Mouse (Mus musculus): ENCODE results near the gene Nav2.

The Nav2 gene

GRCm38 (mm10) chr7:49467861-49468260 is 559.3 kb downstream of the Nav2 start:
- DNase-seq = no peak

DNA sequence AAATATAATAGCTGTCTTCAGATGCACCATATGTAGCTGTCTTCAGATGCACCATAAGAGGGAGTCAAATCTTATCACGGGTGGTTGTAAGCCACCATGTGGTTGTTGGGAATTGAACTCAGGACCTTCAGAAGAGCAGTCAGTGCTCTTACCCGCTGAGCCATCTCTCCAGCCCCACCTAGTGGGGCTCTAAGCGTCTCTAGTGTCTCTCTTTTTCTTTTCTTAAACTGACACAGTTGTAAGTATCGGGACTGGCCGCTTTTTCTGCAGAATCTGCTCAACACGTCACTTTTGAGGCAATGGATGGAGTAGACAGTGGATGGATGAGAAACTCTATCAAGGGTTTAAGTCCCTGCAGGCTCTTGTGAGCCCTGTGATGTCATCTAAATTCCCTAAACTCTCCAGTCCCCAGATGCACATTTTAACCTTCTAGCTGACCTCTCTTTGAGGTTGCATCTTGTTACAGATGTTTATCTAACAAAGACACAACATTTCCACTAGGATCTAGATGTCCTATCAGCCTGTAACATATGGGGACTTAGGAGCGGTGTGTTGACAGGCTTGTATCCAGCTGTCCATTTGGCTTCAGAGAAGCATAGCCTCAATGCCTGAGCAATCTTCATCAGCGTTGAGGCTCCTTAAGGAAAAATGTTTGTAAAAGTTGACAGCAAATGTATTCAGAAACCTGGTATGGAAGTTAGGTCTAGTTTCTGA is 560.1 kb downstream of the Nav2 start:
- no peak for DNase-seq

DNA sequence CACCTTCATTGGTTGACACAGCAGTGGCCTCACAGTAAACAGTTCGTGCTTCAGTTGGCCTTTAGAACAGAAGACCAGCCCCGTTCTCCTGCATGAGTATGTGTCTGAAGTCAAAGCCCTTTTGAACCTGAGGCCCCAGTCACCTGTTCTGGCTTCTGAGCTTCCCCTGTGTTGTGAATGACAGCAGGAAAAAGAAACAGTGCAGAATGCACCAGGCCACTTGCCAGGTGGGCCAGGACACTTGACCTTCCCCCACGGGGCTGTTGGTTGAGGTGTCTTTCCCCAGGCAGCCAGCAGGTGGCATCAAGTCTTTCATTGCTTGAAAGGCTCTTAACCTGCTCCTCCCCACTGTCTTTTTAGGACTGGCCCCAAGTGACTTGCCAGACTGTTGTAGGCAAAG is 562.8 kb downstream of the Nav2 start:
- DNase-seq = peak; percentile 62

GRCm38 (mm10) chr7:49475282-49475681 is 566.8 kb downstream of the Nav2 start:
- DNase-seq = no peak

DNA sequence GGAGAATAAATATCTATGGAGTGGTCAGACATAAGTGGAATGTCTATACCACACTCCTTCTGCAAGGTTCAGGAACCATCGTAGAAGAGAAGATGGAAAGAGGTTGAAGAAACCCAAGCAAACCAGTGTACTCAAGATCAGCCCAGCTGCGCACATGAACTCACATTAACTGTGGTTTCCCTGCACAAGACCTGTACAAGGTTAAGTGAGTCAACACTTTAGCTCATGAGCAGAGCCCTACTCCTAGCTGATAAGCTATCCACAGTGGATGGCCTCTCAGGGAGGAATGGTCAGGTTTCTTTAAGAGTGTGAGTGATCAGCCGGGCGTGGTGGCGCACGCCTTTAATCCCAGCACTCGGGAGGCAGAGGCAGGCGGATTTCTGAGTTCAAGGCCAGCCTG is 567.6 kb downstream of the Nav2 start:
- no peak for DNase-seq

DNA sequence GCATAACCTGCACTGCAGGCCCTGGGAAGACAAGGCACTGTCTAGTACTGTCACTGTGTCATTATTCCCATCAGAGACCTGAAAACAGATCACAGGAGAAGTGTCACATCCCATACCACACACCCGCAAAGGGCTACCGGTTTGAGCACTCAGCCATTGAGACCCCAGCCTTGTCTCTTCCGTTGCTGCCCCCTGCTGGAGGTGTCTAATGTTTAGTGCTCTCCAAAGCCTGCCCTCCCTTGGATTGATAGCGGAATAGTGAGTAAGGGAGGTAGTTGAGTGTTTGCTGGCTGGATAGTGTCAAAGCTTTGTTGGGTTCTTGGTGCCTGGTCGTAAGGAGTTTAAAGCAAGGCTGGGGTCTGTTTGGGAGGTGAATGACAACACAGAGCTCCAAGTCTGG is 568.1 kb downstream of the Nav2 start:
- DNase-seq = no peak

- no peak for DNase-seq
Observed at GRCm38 (mm10) chr7:49477076-49477975, 568.8 kb downstream of the Nav2 start.

GRCm38 (mm10) chr7:49477976-49478349 is 569.4 kb downstream of the Nav2 start:
- DNase-seq = no peak

DNA sequence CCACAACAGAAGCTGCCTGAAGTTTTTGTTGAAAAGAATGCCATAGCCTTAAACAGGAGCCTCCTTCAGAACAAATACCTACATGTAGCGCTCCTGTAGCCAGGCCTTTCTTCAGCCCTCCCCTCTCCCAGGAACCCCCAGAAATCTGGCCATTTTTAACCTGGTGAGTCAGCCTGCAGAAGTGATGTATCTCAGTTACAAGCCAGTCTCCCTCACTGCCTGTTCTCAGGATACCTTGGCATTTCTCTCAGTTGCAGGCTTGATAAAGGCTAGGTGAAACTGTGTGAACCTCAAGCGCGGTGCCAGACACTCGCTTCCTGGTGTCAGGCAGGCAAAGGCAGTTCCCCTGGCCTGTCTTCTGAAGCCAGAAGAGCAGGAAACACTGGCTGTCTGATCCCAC is 570.4 kb downstream of the Nav2 start:
- DNase-seq = no peak

GRCm38 (mm10) chr7:49480962-49481361 is 572.4 kb downstream of the Nav2 start:
- DNase-seq = no peak

GRCm38 (mm10) chr7:49484036-49484744 is 575.7 kb downstream of the Nav2 start:
- peak; percentile 37 for DNase-seq

- no peak for DNase-seq
Observed at GRCm38 (mm10) chr7:49485292-49485847, 576.9 kb downstream of the Nav2 start.

GRCm38 (mm10) chr7:49487347-49487746 is 578.8 kb downstream of the Nav2 start:
- DNase-seq = no peak

- no peak for DNase-seq
Observed at GRCm38 (mm10) chr7:49488493-49489087, 580.1 kb downstream of the Nav2 start.

DNA sequence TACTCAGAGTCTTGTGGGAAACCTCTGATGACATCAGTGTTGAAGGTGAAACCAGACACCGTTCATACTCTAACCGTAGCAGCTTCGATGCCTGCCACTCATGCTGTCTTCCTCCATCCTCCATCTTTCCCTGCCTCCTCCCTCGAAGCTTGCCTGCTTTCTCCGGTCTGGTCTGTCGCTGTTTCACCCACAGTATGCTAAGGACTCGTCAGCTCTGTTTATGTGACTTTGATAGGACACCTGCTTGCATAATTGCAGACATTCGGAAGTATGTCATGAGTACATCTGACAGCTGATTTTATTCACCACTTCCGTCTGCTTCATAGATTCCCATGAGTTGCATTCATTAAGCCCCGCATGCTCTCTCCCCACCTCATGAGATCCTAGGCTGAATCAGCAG is 582.3 kb downstream of the Nav2 start:
- no peak for DNase-seq

GRCm38 (mm10) chr7:49492622-49493021 is 584.1 kb downstream of the Nav2 start:
- no peak for DNase-seq

- peak; percentile 25 for DNase-seq
Observed at GRCm38 (mm10) chr7:49493210-49493609, 584.7 kb downstream of the Nav2 start.

- no peak for DNase-seq
Observed at GRCm38 (mm10) chr7:49494654-49495053, 586.1 kb downstream of the Nav2 start.

GRCm38 (mm10) chr7:49496111-49496510 is 587.6 kb downstream of the Nav2 start:
- no peak for DNase-seq

DNA sequence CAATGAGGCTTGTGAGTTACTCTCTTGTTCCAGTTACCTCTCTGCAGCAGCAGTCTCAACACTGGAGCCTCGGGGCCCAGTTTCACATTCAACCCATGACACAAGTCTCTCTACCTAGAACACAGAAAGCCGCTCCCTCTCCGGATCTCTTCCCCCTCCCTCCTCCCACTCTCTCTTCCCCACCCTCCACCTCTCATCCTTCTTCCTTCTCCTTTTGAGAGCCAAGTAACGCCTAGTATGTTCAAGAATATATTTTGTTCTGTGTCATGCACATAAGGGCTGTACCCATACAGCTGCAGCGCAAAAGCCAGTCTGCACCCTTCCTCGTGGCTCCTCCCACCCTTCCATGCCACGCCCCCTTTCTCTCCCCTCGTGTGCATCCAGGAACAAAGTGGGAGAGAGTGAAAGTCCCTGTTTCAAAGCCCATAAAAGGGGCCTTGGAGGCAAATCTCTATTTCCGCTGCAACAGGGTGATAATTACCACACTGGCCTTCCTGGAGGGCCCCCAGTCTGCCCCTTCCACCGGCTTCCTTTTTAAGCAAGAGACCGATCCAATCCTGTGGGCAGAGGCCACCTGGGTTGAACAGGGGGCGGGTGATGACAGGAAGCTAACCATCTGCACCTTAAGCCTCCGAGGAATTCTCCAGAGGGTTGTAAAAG is 588.4 kb downstream of the Nav2 start:
- no peak for DNase-seq

DNA sequence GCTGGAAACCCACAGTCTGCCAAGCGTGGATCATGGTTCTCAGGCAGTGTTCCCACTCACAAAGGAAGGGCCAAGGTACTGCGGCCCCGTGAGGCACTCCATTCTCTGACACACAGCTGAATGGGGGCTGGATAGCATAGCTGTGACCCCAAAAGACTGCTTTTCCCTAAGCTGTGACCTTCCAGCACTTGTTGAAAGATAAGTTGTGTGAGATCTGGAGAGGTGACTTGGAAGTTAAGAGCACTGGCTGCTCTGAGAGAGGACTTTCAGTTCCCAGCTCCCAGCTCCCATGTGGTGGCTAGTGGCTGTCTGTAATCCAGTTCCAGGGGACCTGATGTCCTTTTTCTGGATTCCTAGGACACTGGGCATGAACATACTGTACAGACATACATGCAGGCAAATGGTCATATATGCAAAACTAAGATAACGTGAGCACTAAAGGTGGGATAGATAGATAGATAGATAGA is 588.9 kb downstream of the Nav2 start:
- no peak for DNase-seq

DNA sequence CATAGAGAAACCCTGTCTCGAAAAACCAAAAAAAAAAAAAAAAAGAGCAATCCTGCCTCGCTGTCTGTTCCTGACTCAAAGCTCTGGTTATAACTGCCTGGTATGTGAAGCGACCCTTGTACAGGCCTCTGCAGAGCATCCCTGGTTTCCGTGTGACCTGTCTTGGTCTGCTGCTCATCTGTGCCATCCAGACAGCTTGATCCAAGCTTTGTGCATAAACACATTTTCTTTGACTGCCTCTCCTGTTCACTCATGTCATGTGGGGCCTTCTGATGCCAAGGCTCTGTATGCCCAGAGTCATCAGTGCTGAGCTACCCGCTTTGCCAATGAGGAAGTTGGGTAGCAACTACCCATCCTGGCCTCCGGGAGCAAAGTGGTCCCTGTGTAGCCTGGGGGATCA is 591.1 kb downstream of the Nav2 start:
- no peak for DNase-seq

Measured in cerebellum, adult 8-10 months (tissue).